Mouse (Mus musculus) spleen, postnatal 36 days (tissue): Measurements from ENCODE around the gene Sall1.

Source experiments
- DNase-seq, 2 experiments: peaks; one replicate each; pipeline ENCODE4 v3.0.0; 2022; ENCODE audit warnings: low spot score in 2 of 2, mixed read lengths in 1 of 2

Gene Sall1

DNA sequence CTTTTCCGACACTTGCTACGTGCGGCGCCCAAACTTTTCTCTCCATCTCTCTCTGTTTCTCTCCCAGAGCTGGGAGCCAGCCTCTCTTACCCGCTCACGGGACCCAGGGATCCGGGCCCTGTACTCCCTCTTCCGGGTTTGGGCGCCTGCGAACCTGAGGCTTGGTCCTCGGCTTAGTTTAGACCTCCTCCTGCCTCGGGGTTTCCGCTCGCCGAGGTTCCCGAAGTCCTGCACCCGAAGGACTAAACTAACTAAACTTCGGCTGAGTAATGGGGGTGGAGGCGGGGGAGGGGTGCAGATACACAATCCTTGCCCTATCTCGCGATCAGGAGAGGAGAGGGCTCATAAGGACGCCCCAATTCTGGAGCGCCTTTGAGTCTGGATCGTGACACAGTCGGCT, at the start of gene Sall1:
Gene Sall1, minus strand, starts transcription at position 223 of the 400 bp plus-strand sequence.
- no peak for DNase-seq

- no peak for DNase-seq
These were observed 46.0 kb upstream of the Sall1 start for GRCm38 (mm10) chr8:89089916-89090315.

- DNase-seq, result no peak
These were observed 35.2 kb upstream of the Sall1 start for GRCm38 (mm10) chr8:89079147-89079546.

DNA sequence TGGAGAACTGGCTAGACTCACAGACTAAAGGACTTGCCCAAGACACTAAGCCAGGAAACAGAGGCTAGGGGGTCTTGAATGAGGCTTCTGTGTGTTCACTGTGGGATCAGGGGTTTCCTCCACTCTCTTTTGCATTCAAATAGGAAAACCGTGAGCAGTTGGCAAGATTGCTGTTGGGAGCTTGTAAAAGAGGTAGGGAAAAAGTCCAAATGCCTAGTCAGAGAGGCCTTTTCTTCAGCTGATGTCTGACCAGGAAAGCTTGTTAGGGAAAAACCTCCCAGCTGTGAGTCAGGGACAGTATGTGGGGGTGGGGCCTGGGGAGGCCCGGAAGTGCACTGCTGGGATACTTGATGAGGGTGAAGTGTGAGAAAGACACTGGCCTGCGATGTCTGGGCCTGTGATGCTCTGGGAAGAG, 29.0 kb upstream of the Sall1 start:
- DNase-seq, result no peak

GRCm38 (mm10) chr8:89067499-89067898, 23.5 kb upstream of the Sall1 start:
- no peak for DNase-seq

GRCm38 (mm10) chr8:89064042-89064441, 20.1 kb upstream of the Sall1 start:
- DNase-seq, result no peak

DNA sequence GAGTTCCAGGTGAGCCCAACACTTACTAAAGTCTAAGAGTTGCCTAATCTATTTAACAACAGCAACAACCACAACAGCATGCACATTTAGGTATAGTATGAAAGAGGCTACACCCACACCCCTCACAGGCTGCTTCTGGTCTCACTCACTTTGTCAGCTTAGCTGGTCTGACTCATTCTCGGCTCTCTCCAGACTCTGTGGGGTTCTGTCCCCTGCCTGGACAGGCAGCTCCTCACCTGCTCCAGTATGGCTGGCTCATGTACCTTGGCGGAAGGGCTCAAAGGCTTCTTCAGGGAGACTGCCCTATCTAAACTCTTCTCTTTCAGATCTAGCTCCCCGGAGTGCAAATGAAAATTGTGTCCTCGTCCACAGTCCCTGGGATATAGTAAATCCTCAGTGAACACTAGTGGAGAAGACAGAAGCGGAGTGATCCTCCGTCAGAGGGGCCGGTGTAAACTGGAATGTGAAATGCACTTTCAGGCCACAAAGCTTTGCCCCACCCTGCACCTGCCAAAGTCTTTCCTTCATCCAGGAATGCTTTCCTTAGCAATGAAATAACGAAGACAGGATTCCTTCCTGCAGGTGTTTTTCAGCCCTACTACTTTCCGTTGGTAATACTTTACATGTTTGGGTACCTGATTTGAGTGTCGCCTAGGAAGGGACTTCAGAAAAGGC, 19.5 kb upstream of the Sall1 start:
- no peak for DNase-seq

DNA sequence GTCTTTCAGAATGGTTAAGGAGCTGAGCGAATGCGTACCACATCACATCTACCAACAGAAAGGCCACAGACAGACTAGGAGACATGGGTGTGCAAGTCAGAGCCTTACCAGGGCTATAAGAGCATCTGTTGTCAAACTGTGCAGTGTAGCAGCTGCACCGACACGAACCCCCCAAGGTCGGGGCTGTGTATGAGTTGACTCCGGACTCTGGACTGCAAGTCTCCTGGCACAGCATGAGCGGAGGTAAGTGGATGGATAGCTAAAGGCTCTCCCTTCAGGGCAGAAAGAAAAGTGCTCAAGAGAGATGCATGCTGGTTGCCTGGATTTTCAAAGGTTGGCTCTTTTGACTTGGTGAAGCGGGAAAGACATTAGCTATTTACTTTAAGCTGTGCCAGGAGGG, 16.8 kb upstream of the Sall1 start:
- DNase-seq, result no peak

GRCm38 (mm10) chr8:89059507-89059906, 15.5 kb upstream of the Sall1 start:
- DNase-seq, result no peak

GRCm38 (mm10) chr8:89052880-89053279, 8.9 kb upstream of the Sall1 start:
- no peak for DNase-seq

- DNase-seq, result no peak
These were observed 2.8 kb upstream of the Sall1 start for GRCm38 (mm10) chr8:89046639-89047348.

DNA sequence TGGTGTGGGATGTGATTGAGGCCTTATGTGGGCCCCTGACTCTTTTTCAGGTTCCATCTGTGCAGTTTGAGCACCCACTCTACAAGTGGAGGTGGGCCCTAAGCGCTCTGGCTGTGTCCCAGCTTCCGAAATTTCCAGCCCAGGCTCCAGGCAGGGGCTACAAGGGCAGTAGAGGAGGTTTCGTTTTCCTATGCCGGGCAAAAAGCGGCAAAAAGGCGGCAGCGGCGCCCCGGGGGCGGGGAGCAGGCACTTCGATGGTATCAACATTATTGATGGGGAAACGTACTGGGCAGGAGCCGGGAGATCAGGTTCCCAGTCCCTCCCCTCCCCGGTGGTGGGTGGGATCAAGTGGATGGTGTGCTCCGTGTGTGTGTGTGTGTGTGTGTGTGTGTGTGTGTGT, 2.3 kb upstream of the Sall1 start:
- DNase-seq, result no peak

DNA sequence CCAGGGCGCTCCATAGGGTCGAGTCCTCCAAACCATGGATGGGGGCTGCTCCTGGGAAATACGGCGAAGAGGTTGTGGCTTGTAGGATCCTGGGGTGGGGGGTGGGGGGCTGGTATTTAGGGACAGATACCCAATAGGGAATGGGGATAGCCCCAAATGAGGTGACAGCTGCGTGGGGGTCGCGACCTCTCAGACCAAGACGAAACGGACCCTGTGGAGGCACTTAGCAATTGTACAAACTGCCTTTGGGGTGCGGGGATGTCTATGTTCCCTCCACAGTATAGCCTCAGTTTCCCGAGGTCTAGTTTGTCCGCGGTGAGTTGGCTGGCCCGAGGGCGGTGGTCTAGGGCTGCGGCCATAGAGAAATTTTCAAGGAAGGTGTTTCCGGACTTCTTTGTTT, 1.8 kb upstream of the Sall1 start:
- DNase-seq, result no peak

- DNase-seq, result no peak
These were observed 1.2 kb upstream of the Sall1 start for GRCm38 (mm10) chr8:89045218-89045601.

GRCm38 (mm10) chr8:89044511-89045217, 702 bp upstream of the Sall1 start:
- DNase-seq, result no peak

DNA sequence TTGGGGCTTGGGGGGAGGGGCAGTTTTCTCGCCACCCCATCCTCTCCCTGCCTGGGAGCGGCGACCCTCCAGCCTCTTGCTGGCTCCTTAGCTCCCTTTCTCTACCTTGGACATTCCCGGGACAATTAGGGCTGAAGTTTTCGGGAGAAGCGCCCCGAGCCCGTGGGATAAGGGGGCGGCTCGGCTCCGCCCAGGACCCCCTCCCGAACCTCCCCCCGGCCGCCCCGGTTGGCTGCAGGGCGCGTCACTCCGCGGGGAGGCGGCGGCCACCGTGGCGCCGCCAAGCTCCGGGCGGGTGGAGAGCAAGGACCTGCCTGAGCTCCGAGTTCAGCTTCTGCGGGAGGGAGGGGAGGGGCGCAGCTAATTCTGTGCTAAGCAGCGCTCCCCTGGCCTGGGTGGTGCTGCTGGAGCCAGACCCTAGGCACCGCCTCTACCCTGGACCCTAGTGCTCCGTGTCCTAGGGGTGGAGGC, 556 bp downstream of the Sall1 start:
- DNase-seq, result no peak

- no peak for DNase-seq
These were observed 1.2 kb downstream of the Sall1 start for GRCm38 (mm10) chr8:89042560-89043370.

- no peak for DNase-seq
These were observed 1.9 kb downstream of the Sall1 start for GRCm38 (mm10) chr8:89042118-89042460.

- DNase-seq, result no peak
These were observed 2.4 kb downstream of the Sall1 start for GRCm38 (mm10) chr8:89041421-89042117.

GRCm38 (mm10) chr8:89040751-89041420, 3.1 kb downstream of the Sall1 start:
- DNase-seq, result no peak

DNA sequence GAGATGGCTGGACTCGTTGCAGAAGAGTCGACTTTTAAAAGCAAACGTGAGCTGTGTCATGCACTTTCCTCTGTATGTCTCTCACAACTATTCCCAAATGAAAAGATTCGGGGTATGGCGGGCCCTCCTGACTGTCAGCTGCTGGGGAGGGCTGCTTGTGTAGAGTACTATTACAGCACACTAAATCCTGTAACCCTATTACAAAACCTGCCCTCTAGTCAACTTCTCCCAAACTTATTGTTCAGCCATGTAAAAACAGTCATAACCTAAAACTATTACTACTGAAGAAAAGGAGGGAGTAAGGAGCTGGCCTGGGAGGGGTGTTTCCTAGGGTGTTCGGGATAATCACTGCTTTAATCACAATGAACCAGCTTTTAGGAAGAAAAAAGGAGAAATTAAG, 4.1 kb downstream of the Sall1 start:
- no peak for DNase-seq
